In the genomic region with DNA sequence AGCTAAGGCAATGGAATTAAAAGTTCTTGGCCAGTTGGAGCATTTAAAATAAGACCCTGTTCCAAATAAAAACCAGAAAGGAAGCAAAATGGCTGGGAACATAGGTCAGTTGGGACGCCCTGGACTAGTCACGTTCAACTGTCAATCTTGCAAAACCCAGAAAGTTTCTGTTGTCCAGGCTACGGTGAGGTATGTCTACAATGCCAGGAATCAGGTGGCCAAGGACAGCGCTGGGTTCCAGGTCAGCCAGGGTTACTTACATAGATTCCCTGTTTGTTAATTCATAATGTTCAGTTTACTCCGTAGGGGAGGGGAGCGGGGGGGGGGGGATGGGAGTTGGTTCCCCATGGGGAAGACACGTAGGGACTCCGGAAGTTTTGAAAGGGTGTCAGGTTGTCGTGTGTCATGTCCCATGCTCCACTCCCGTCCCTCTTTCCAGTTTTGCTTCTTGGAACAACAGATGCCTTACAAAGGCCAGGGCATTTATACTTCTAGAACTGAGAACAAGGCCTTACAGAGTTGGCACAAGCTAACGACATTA, we compare ENCODE assay signal across 8 mouse cellular contexts. TPM values are rescaled to one million over a fixed set of nuclear protein-coding genes. Genes with fewer than 3 reads are reported as not detected.
A peak's percentile ranks its signal among the peaks of the same experiment; 100 is the strongest.
DNase-seq lines count a peak whose midpoint lies in the region; ATAC-seq and TF ChIP-seq lines count a peak whose summit lies in the region.

No protein-coding gene starts in this region.

- in situ Hi-C loops in CH12.LX (cut with MboI; ENCODE audit: low pct_ligation_motif_present, low pct_unique_long_range_greater_than_20kb, low sequenced_read_pairs): no loop called here

- peaks cover 44% of the 10 kb centered on the region for H3K4me1 ChIP-seq in erythroblast, embryonic 14.5 days (ENCODE audit: control insufficient read depth)
- H3K4me1 ChIP-seq in CH12.LX (ENCODE audit: control insufficient read depth in 1 of 2, insufficient read depth in 2 of 2): peaks cover 11 to 30% of the 10 kb centered on the region in 2 experiments
- peaks cover 5% of the 10 kb centered on the region; the same call in 1 of the 2 replicates for H3K4me1 ChIP-seq in forebrain, postnatal 0 days (ENCODE audit: insufficient read depth)

- H3K36me3 ChIP-seq in erythroblast, embryonic 14.5 days (ENCODE audit: control insufficient read depth): peaks cover 15% of the 10 kb centered on the region
- H3K36me3 ChIP-seq in CH12.LX (replicated peaks in 1 of 2; ENCODE audit: control insufficient read depth in 1 of 2, insufficient read depth in 1 of 2, low read length in 1 of 2) (no peaks in the 10 kb centered on the region), macrophage (ENCODE audit: inconsistent target) (no peaks in the 10 kb centered on the region)
- no peaks in the 10 kb centered on the region for H3K36me3 ChIP-seq in forebrain, postnatal 0 days (ENCODE audit: insufficient read depth)

- H3K27ac ChIP-seq in CH12.LX (ENCODE audit: insufficient read depth, low read depth) (peak overlapping the region; percentile 65; the same call in 1 of the 2 replicates), macrophage (peak overlapping the region; percentile 48; the same call in 1 of the 2 replicates)
- H3K27ac ChIP-seq in forebrain, postnatal 0 days (ENCODE audit: low read depth, low read length): no peak overlapping the region

- TF ChIP-seq CTCF in CH12.LX (conservative IDR thresholded peaks at IDR 0.05 in 1 of 2, IDR thresholded peaks at IDR 0.05 in 1 of 2; ENCODE audit: low read depth in 2 of 2, low read length in 2 of 2): no peak
- TF ChIP-seq CTCF in forebrain, postnatal 0 days (IDR thresholded peaks at IDR 0.05; ENCODE audit: low read depth): no peak

- no peak; the same call in 1 of the 2 replicates for TF ChIP-seq POLR2A in CH12.LX (IDR thresholded peaks at IDR 0.05; ENCODE audit: low read depth, low read length)

- H3K9ac ChIP-seq in CH12.LX (ENCODE audit: insufficient read depth, low read depth): peak overlapping the region; percentile 91
- H3K9ac ChIP-seq in forebrain, postnatal 0 days: peak overlapping the region; percentile 82

- H3K9me3 ChIP-seq in erythroblast, embryonic 14.5 days (ENCODE audit: control insufficient read depth, low read length): no peaks in the 10 kb centered on the region
- no peaks in the 10 kb centered on the region for H3K9me3 ChIP-seq in CH12.LX (replicated peaks; ENCODE audit: low read length)
- no peaks in the 10 kb centered on the region for H3K9me3 ChIP-seq in forebrain, postnatal 0 days (ENCODE audit: low read length)

- H3K4me2 ChIP-seq in CH12.LX (ENCODE audit: insufficient read depth, low read depth, poor library complexity, severe bottlenecking): peak overlapping the region; percentile 90; the same call in 1 of the 2 replicates
- H3K4me2 ChIP-seq in forebrain, postnatal 0 days (ENCODE audit: low read depth): peak overlapping the region; percentile 75

- TF ChIP-seq EP300 in CH12.LX (IDR thresholded peaks at IDR 0.05; ENCODE audit: low read length): no peak

- no peak for DNase-seq in CH12.LX (ENCODE audit: extremely low read depth)
- DNase-seq in forebrain, postnatal 0 days: no peak
- DNase-seq in layer of hippocampus, postnatal 14 days (ENCODE audit: low spot score in 2 of 2): no peak
- DNase-seq in ovary, adult 18-20 months (ENCODE audit: low spot score): no peak
- DNase-seq in urinary bladder, adult 2 months (ENCODE audit: low spot score): no peak

- no peaks in the 10 kb centered on the region; the same call in 1 of the 2 replicates for H3K79me2 ChIP-seq in CH12.LX (replicated peaks; ENCODE audit: control insufficient read depth, extremely low read depth, insufficient read depth, poor library complexity, severe bottlenecking)
- peaks cover 40% of the 10 kb centered on the region for H3K79me2 ChIP-seq in macrophage (ENCODE audit: inconsistent target)

- 29% methylated on average over 11 of the region's 11 CpGs for WGBS in forebrain, postnatal 0 days
- 23% methylated on average over 11 of the region's 11 CpGs for WGBS in macrophage (ENCODE audit: missing documents)

- H3K27me3 ChIP-seq in erythroblast, embryonic 14.5 days (ENCODE audit: control insufficient read depth): peaks cover 8% of the 10 kb centered on the region
- H3K27me3 ChIP-seq in CH12.LX (replicated peaks): peaks cover 6% of the 10 kb centered on the region
- H3K27me3 ChIP-seq in forebrain, postnatal 0 days (ENCODE audit: insufficient read depth, low read length): no peaks in the 10 kb centered on the region

- ATAC-seq in erythroblast, adult 5-6 weeks (replicated peaks; ENCODE audit: low FRiP score, poor library complexity, severe bottlenecking): no peak
- ATAC-seq in forebrain, postnatal 0 days: no peak

- H3K4me3 ChIP-seq in erythroblast, embryonic 14.5 days (replicated peaks): peak overlapping the region; percentile 96
- peak overlapping the region; percentile 65 to 92 (median 89) for H3K4me3 ChIP-seq in CH12.LX (replicated peaks in 1 of 3; ENCODE audit: low read depth in 2 of 3, low read length in 2 of 3, poor library complexity in 1 of 3)
- H3K4me3 ChIP-seq in forebrain, postnatal 0 days (ENCODE audit: low read depth, low read length): peak overlapping the region; percentile 90
- H3K4me3 ChIP-seq in macrophage (ENCODE audit: inconsistent target): peak overlapping the region; percentile 50

- no peak for TF ChIP-seq RAD21 in CH12.LX (IDR thresholded peaks at IDR 0.05; ENCODE audit: low read depth, low read length)

- dilution Hi-C loops in CH12.LX (cut with MboI; ENCODE audit: extremely low pct_ligation_motif_present, extremely low pct_unique_long_range_greater_than_20kb, low sequenced_read_pairs): no loop called here

TF ChIP-seq in CH12.LX, 34 proteins besides CTCF, POLR2A, EP300 and RAD21 (continues in another document):
- no peak for TF ChIP-seq PAX5 (IDR thresholded peaks at IDR 0.05; ENCODE audit: low read length)
- no peak for TF ChIP-seq ZC3H11A (IDR thresholded peaks at IDR 0.05; ENCODE audit: low read depth, low read length)
- no peak; the same call in 1 of the 2 replicates for TF ChIP-seq SIN3A (IDR thresholded peaks at IDR 0.05; ENCODE audit: low read length)
- 0 out of 2 replicates have a peak, but pooled peaks have one; percentile 7 for TF ChIP-seq MAZ (IDR thresholded peaks at IDR 0.05; ENCODE audit: low read depth, low read length)
- TF ChIP-seq ZNF384 (IDR thresholded peaks at IDR 0.05; ENCODE audit: low read depth, low read length): no peak
- no peak for TF ChIP-seq NRF1 (IDR thresholded peaks at IDR 0.05; ENCODE audit: low read depth, low read length)

RNA-seq across cellular contexts. Expression of a gene that starts 0.7 kb away (rescaled TPM):
- 11.3 and 12.4 TPM in 2 replicates for polyA plus RNA-seq in erythroblast, embryonic 14.5 days (2012)
- total RNA-seq in erythroblast, adult 5-6 weeks (2015; ENCODE audit: low replicate concordance): 114 and 130 TPM in 2 replicates
- total RNA-seq in erythroblast, adult 5-6 weeks (2017; ENCODE audit: low replicate concordance): 192 and 196 TPM in 2 replicates
- total RNA-seq in CH12.LX (2012; rRNA removed) (19.7 and 20.7 TPM in 2 replicates), CH12.LX (2014; rRNA removed) (13.5 and 16.3 TPM in 2 replicates)
- polyA plus RNA-seq in CH12.LX (2012; ENCODE audit: insufficient read length, low read depth) (29.7 and 30.3 TPM in 2 replicates), macrophage (2018) (47.9 to 57.3 TPM (median 51.4 TPM) in 3 replicates)
- 29.7 and 37.0 TPM in 2 replicates for total RNA-seq in forebrain, postnatal 0 days (2014; rRNA removed)
- 30.2 and 34.9 TPM in 2 replicates for polyA plus RNA-seq in forebrain, postnatal 0 days (2015; fragmentation: Nextera tagmentation; extraction: Ambion mirVana)
- 100 to 1,000 TPM; 114 to 278 (median 213) TPM for total RNA-seq in macrophage (2018; cell fraction: chromatin; rRNA removed)
- 10 to 100 TPM; 44.0 to 67.1 (median 51.9) TPM for total RNA-seq in macrophage (2018; cell fraction: cytosol; rRNA removed)
- 100 to 1,000 TPM in 18 of 26 experiments, 10 to 100 TPM in 8; 71.4 to 171 (median 119) TPM for total RNA-seq in macrophage (2018; cell fraction: nucleus; rRNA removed)
- total RNA-seq in layer of hippocampus, postnatal 14 days (2021): 10 to 100 TPM; 37.1 to 38.8 TPM
- polyA plus RNA-seq in urinary bladder, adult 2 months (2012; rRNA removed): 18.4 and 22.5 TPM in 2 replicates

RNA-seq across cellular contexts. Expression of a gene that starts 10.6 kb away (rescaled TPM):
- polyA plus RNA-seq in erythroblast, embryonic 14.5 days (2012): 1.2 and 2.1 TPM in 2 replicates
- total RNA-seq in erythroblast, adult 5-6 weeks (2015; ENCODE audit: low replicate concordance): 6.5 and 8.2 TPM in 2 replicates
- 2.0 and 6.4 TPM in 2 replicates for total RNA-seq in erythroblast, adult 5-6 weeks (2017; ENCODE audit: low replicate concordance)
- total RNA-seq in CH12.LX (2012; rRNA removed) (73.0 and 73.1 TPM in 2 replicates), CH12.LX (2014; rRNA removed) (17.2 and 21.4 TPM in 2 replicates)
- polyA plus RNA-seq in CH12.LX (2012; ENCODE audit: insufficient read length, low read depth) (109 and 117 TPM in 2 replicates), macrophage (2018) (8.4 to 26.5 TPM (median 12.3 TPM) in 3 replicates)
- 25.9 and 29.7 TPM in 2 replicates for total RNA-seq in forebrain, postnatal 0 days (2014; rRNA removed)
- 43.6 and 56.0 TPM in 2 replicates for polyA plus RNA-seq in forebrain, postnatal 0 days (2015; fragmentation: Nextera tagmentation; extraction: Ambion mirVana)
- total RNA-seq in macrophage (2018; cell fraction: chromatin; rRNA removed): 10 to 100 TPM in 17 of 26 experiments, 1 to 10 TPM in 9; 3.2 to 47.3 (median 16.8) TPM
- total RNA-seq in macrophage (2018; cell fraction: cytosol; rRNA removed): 10 to 100 TPM in 13 of 26 experiments, 1 to 10 TPM in 13; 4.6 to 12.0 (median 10.0) TPM
- 10 to 100 TPM in 11 of 26 experiments, 1 to 10 TPM in 15; 4.2 to 31.2 (median 8.5) TPM for total RNA-seq in macrophage (2018; cell fraction: nucleus; rRNA removed)
- 10 to 100 TPM; 33.3 to 38.3 TPM for total RNA-seq in layer of hippocampus, postnatal 14 days (2021)
- polyA plus RNA-seq in urinary bladder, adult 2 months (2012; rRNA removed): 36.6 and 46.9 TPM in 2 replicates

RNA-seq across cellular contexts. Expression of a gene that starts 32.5 kb away (rescaled TPM):
- polyA plus RNA-seq in erythroblast, embryonic 14.5 days (2012): 0.13 and 0.26 TPM in 2 replicates
- 10.2 and 15.0 TPM in 2 replicates for total RNA-seq in erythroblast, adult 5-6 weeks (2015; ENCODE audit: low replicate concordance)
- total RNA-seq in erythroblast, adult 5-6 weeks (2017; ENCODE audit: low replicate concordance): 10.7 and 17.1 TPM in 2 replicates
- total RNA-seq in CH12.LX (2012; rRNA removed) (1.6 and 1.9 TPM in 2 replicates), CH12.LX (2014; rRNA removed) (0.94 and 1.1 TPM in 2 replicates)
- polyA plus RNA-seq in CH12.LX (2012; ENCODE audit: insufficient read length, low read depth) (23.8 and 24.6 TPM in 2 replicates), macrophage (2018) (1.2 to 2.9 TPM (median 2.1 TPM) in 3 replicates)
- 8.7 and 10.3 TPM in 2 replicates for total RNA-seq in forebrain, postnatal 0 days (2014; rRNA removed)
- polyA plus RNA-seq in forebrain, postnatal 0 days (2015; fragmentation: Nextera tagmentation; extraction: Ambion mirVana): 13.2 and 13.6 TPM in 2 replicates
- total RNA-seq in macrophage (2018; cell fraction: chromatin; rRNA removed): 1 to 10 TPM in 2 of 26 experiments, under 1 TPM in 5, not detected in 19; 0.46 to 1.7 (median 0.66) TPM
- total RNA-seq in macrophage (2018; cell fraction: cytosol; rRNA removed): 1 to 10 TPM in 22 of 26 experiments, under 1 TPM in 4; 0.89 to 5.3 (median 1.3) TPM
- 1 to 10 TPM in 5 of 26 experiments, under 1 TPM in 16, not detected in 5; 0.30 to 2.4 (median 0.71) TPM for total RNA-seq in macrophage (2018; cell fraction: nucleus; rRNA removed)
- 1 to 10 TPM; 4.3 to 4.4 TPM for total RNA-seq in layer of hippocampus, postnatal 14 days (2021)
- polyA plus RNA-seq in urinary bladder, adult 2 months (2012; rRNA removed): 88.7 and 102 TPM in 2 replicates
